Mouse (Mus musculus): Measurements from ENCODE around the gene Klk1b8. TPM values are rescaled to one million over a fixed set of nuclear protein-coding genes. Genes with fewer than 3 reads are reported as not detected.
"Not testable (repeated sequence)": the region's sequence is repeated elsewhere in the genome, so short reads cannot be mapped to it uniquely, and the experiment has no call there.

The Klk1b8 gene
- total RNA-seq, 2 experiments from 2014 or later, result not detected

DNA sequence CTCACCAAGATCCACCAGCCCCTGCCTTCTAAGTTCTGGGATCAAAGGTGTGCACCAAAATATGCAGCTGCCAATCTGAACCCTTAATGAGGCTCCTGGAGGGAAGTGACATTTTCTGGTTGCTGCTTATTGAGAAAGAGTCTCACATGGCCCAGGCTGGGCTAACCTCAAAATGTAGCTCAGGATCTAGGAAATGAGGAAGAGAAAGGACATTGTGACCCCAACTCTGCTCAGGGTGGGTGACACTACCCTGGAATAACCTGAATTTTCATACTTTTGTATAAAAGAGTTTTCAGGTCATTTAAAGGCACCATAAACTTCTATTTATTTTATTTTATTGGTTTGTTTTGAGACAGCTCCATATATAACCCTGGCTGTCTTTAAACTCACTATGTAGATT lies 35.2 kb downstream of the Klk1b8 start:
- ATAC-seq (replicated peaks; ENCODE audit: poor library complexity, severe bottlenecking), result peak; percentile 56

GRCm38 (mm10) chr7:43994821-43995220 lies 44.4 kb downstream of the Klk1b8 start:
- peak; percentile 89 for ATAC-seq (replicated peaks; ENCODE audit: poor library complexity, severe bottlenecking)

GRCm38 (mm10) chr7:43995577-43995976 lies 45.1 kb downstream of the Klk1b8 start, which contains the start of gene Klk1b11:
TSS of gene Klk1b11 (plus strand) at chr7:43995877.
- ATAC-seq (replicated peaks; ENCODE audit: poor library complexity, severe bottlenecking), result not testable (repeated sequence)

Other genes with a start within 250 kb of the Klk1b8 start
- gene Klk13, start 238.1 kb upstream of the Klk1b8 start, total RNA-seq (2014; fragmentation: Nextera tagmentation), result not detected in 2 replicates
- gene Klk13, start 238.1 kb upstream of the Klk1b8 start, total RNA-seq (2017), result not detected in 2 replicates
- gene Klk12, start 181.8 kb upstream of the Klk1b8 start, total RNA-seq (2014; fragmentation: Nextera tagmentation), result not detected in 2 replicates
- not detected in 2 replicates for gene Klk12, start 181.8 kb upstream of the Klk1b8 start, total RNA-seq (2017)
- gene Klk11, start 176.1 kb upstream of the Klk1b8 start, total RNA-seq (2014; fragmentation: Nextera tagmentation), result not detected in 2 replicates
- gene Klk11, start 176.1 kb upstream of the Klk1b8 start, total RNA-seq (2017), result not detected in 2 replicates
- not detected in 2 replicates for gene Klk10, start 169.6 kb upstream of the Klk1b8 start, total RNA-seq (2014; fragmentation: Nextera tagmentation)
- not detected in 2 replicates for gene Klk10, start 169.6 kb upstream of the Klk1b8 start, total RNA-seq (2017)
- not detected in 2 replicates for gene Klk9, start 158.8 kb upstream of the Klk1b8 start, total RNA-seq (2014; fragmentation: Nextera tagmentation)
- gene Klk9, start 158.8 kb upstream of the Klk1b8 start, total RNA-seq (2017), result not detected in 2 replicates
- 19.5 and 25.4 TPM in 2 replicates for gene Klk8, start 153.1 kb upstream of the Klk1b8 start, total RNA-seq (2014; fragmentation: Nextera tagmentation)
- 10.8 and 11.1 TPM in 2 replicates for gene Klk8, start 153.1 kb upstream of the Klk1b8 start, total RNA-seq (2017)
- not detected in 2 replicates for gene Klk7, start 139.4 kb upstream of the Klk1b8 start, total RNA-seq (2014; fragmentation: Nextera tagmentation)
- not detected in 2 replicates for gene Klk7, start 139.4 kb upstream of the Klk1b8 start, total RNA-seq (2017)
- gene Klk6, start 126.2 kb upstream of the Klk1b8 start, total RNA-seq (2014; fragmentation: Nextera tagmentation), result not detected in 2 replicates
- gene Klk6, start 126.2 kb upstream of the Klk1b8 start, total RNA-seq (2017), result not detected in 2 replicates
- gene Klk5, start 108.7 kb upstream of the Klk1b8 start, total RNA-seq (2014; fragmentation: Nextera tagmentation), result not detected in 2 replicates
- gene Klk5, start 108.7 kb upstream of the Klk1b8 start, total RNA-seq (2017), result not detected in 2 replicates
- gene Klk4, start 69.5 kb upstream of the Klk1b8 start, total RNA-seq (2014; fragmentation: Nextera tagmentation), result not detected in 2 replicates
- not detected in 2 replicates for gene Klk4, start 69.5 kb upstream of the Klk1b8 start, total RNA-seq (2017)
- not detected in 2 replicates for gene Klk15, start 16.9 kb upstream of the Klk1b8 start, total RNA-seq (2014; fragmentation: Nextera tagmentation)
- gene Klk15, start 16.9 kb upstream of the Klk1b8 start, total RNA-seq (2017), result not detected in 2 replicates
- gene Klk1b1, start 16.1 kb downstream of the Klk1b8 start, total RNA-seq (2014; fragmentation: Nextera tagmentation), result not detected in 2 replicates
- not detected in 2 replicates for gene Klk1b1, start 16.1 kb downstream of the Klk1b8 start, total RNA-seq (2017)
- not detected in 2 replicates for gene Klk1b9, start 25.4 kb downstream of the Klk1b8 start, total RNA-seq (2014; fragmentation: Nextera tagmentation)
- gene Klk1b9, start 25.4 kb downstream of the Klk1b8 start, total RNA-seq (2017), result not detected in 2 replicates
- not detected in 2 replicates for gene Klk1b11, start 45.2 kb downstream of the Klk1b8 start, total RNA-seq (2014; fragmentation: Nextera tagmentation)
- not detected in 2 replicates for gene Klk1b11, start 45.2 kb downstream of the Klk1b8 start, total RNA-seq (2017)
- gene Klk1b26, start 61.5 kb downstream of the Klk1b8 start, total RNA-seq (2014; fragmentation: Nextera tagmentation), result not detected in 2 replicates
- not detected in 2 replicates for gene Klk1b26, start 61.5 kb downstream of the Klk1b8 start, total RNA-seq (2017)
- not detected in 2 replicates for gene Klk1b27, start 101.6 kb downstream of the Klk1b8 start, total RNA-seq (2014; fragmentation: Nextera tagmentation)
- not detected in 2 replicates for gene Klk1b27, start 101.6 kb downstream of the Klk1b8 start, total RNA-seq (2017)
- not detected in 2 replicates for gene Klk1b21, start 151.7 kb downstream of the Klk1b8 start, total RNA-seq (2014; fragmentation: Nextera tagmentation)
- not detected in 2 replicates for gene Klk1b21, start 151.7 kb downstream of the Klk1b8 start, total RNA-seq (2017)
- gene Klk1b22, start 162.0 kb downstream of the Klk1b8 start, total RNA-seq (2014; fragmentation: Nextera tagmentation), result not detected in 2 replicates
- not detected in 2 replicates for gene Klk1b22, start 162.0 kb downstream of the Klk1b8 start, total RNA-seq (2017)
- gene Klk1b16, start 186.1 kb downstream of the Klk1b8 start, total RNA-seq (2014; fragmentation: Nextera tagmentation), result not detected in 2 replicates
- not detected in 2 replicates for gene Klk1b16, start 186.1 kb downstream of the Klk1b8 start, total RNA-seq (2017)
- not detected in 2 replicates for gene Klk1b24, start 237.6 kb downstream of the Klk1b8 start, total RNA-seq (2014; fragmentation: Nextera tagmentation)
- not detected in 2 replicates for gene Klk1b24, start 237.6 kb downstream of the Klk1b8 start, total RNA-seq (2017)
- not detected in 2 replicates for gene Klk1b3, start 247.5 kb downstream of the Klk1b8 start, total RNA-seq (2014; fragmentation: Nextera tagmentation)
- gene Klk1b3, start 247.5 kb downstream of the Klk1b8 start, total RNA-seq (2017), result not detected in 2 replicates